Mouse (Mus musculus) Patski (cell line): ENCODE data around the gene Gm853. TPM values are rescaled to one million over a fixed set of nuclear protein-coding genes. Genes with fewer than 3 reads are reported as not detected.

Source experiments
- ATAC-seq: fragments of 100-300 bp; one replicate; pipeline ENCODE4 v1.8.0; 2021
- CTCF ChIA-PET: fragments of 350-600 bp; sonication (Branson Sonifier 250); formaldehyde crosslinking; loops from one replicate; lab custom pipeline; 2022; ENCODE audit warnings: inconsistent platforms; lab: Charles Lee
- POLR2A ChIA-PET: fragments of 350-600 bp; sonication (Branson Sonifier 250); formaldehyde crosslinking; loops from one replicate; lab custom pipeline; 2022; ENCODE audit warnings: antibody characterized with exemption, inconsistent platforms; lab: Charles Lee
- DNase-seq: peaks from one replicate; pipeline ENCODE4 v3.0.0-alpha.2; 2011; ENCODE audit warnings: low read depth, low spot score
- H3K27me3 ChIP-seq: fragments of 371-371 bp; one replicate; pipeline ENCODE4 v1.5.1; 2021
- CTCF ChIP-seq: fragments of 100-300 bp; IDR thresholded peaks from one replicate; pipeline ENCODE4 v1.5.1; 2021
- in situ Hi-C: fragments of 300-500 bp; cut with MboI; formaldehyde crosslinking; loops from 3 replicates; pipeline ENCODE4 v1.11.1; 2018; ENCODE audit warnings: low pct_unique_long_range_greater_than_20kb, mixed read lengths
- polyA plus RNA-seq: library from polyadenylated mRNA; unstranded; gene quantifications from one replicate; pipeline ENCODE4 v1.2.3, GENCODE M21; 2021

Gm853 gene
- 0.03 TPM for polyA plus RNA-seq

GRCm38 (mm10) chr4:130222179-130222578, at the start of gene Gm853:
Gene Gm853 (minus strand): TSS chr4:130222401.
- DNase-seq, result no peak
- POLR2A ChIA-PET, result no interaction called here

GRCm38 (mm10) chr4:130270611-130271347, 48.6 kb upstream of the Gm853 start:
- ChIA-PET POLR2A (no interaction called here), CTCF (no interaction called here)
- TF ChIP-seq CTCF, result no peak
- no peak for ATAC-seq
- H3K27me3 ChIP-seq, result no peaks in the 10 kb centered on the region
- no peak for DNase-seq
- in situ Hi-C loops, result no loop called here

More at GRCm38 (mm10) chr4:130222179-130222578, at the start of gene Gm853:
- in situ Hi-C loops, result no loop called here
- TF ChIP-seq CTCF, result no peak
- H3K27me3 ChIP-seq, result no peaks in the 10 kb centered on the region
- CTCF ChIA-PET, result no interaction called here
- ATAC-seq, result no peak

GRCm38 (mm10) chr4:130270089-130270488, 47.9 kb upstream of the Gm853 start:
- CTCF ChIA-PET, result interaction anchor here (0.6 kb wide), 1 partner anchor 113 kb away, joined by 3 read pairs; no protein-coding TSS in a partner anchor
- no peak for ATAC-seq
- POLR2A ChIA-PET, result no interaction called here
- DNase-seq, result no peak
- H3K27me3 ChIP-seq, result no peaks in the 10 kb centered on the region
- in situ Hi-C loops, result no loop called here
- TF ChIP-seq CTCF, result no peak

- CTCF ChIA-PET, result no interaction called here
- in situ Hi-C loops, result no loop called here
- no peaks in the 10 kb centered on the region for H3K27me3 ChIP-seq
- POLR2A ChIA-PET, result interaction anchor here (0.5 kb wide), 1 partner anchor 36 kb away, joined by 3 read pairs; no protein-coding TSS in a partner anchor
- ATAC-seq (no peak), DNase-seq (no peak)
- no peak for TF ChIP-seq CTCF
Observed at GRCm38 (mm10) chr4:130268736-130269135, 46.5 kb upstream of the Gm853 start.

GRCm38 (mm10) chr4:130267069-130267468, 44.9 kb upstream of the Gm853 start:
- ChIA-PET CTCF (interaction anchor here (1.4 kb wide), 1 partner anchor 25 kb away, joined by 3 read pairs; no protein-coding TSS in a partner anchor), POLR2A (no interaction called here)
- in situ Hi-C loops, result no loop called here
- ATAC-seq (no peak), DNase-seq (no peak)
- no peak for TF ChIP-seq CTCF
- no peaks in the 10 kb centered on the region for H3K27me3 ChIP-seq

GRCm38 (mm10) chr4:130266601-130267000, 44.4 kb upstream of the Gm853 start:
- no peak for TF ChIP-seq CTCF
- CTCF ChIA-PET, result interaction anchor here (1.4 kb wide), 1 partner anchor 26 kb away, joined by 3 read pairs; no protein-coding TSS in a partner anchor
- no peaks in the 10 kb centered on the region for H3K27me3 ChIP-seq
- POLR2A ChIA-PET, result interaction anchor here (0.6 kb wide), 2 partner anchors 11 to 962 kb away, joined by 3 read pairs; no protein-coding TSS in a partner anchor
- ATAC-seq (no peak), DNase-seq (no peak)
- in situ Hi-C loops, result no loop called here

GRCm38 (mm10) chr4:130264698-130265349, 42.6 kb upstream of the Gm853 start:
- TF ChIP-seq CTCF, result no peak
- in situ Hi-C loops, result no loop called here
- CTCF ChIA-PET, result no interaction called here
- POLR2A ChIA-PET, result no interaction called here
- ATAC-seq, result no peak
- DNase-seq, result no peak
- no peaks in the 10 kb centered on the region for H3K27me3 ChIP-seq

- no peak for ATAC-seq
- in situ Hi-C loops, result no loop called here
- POLR2A ChIA-PET, result no interaction called here
Observed at GRCm38 (mm10) chr4:130264131-130264530, 41.9 kb upstream of the Gm853 start.

GRCm38 (mm10) chr4:130260406-130260805, 38.2 kb upstream of the Gm853 start:
- DNase-seq (no peak), ATAC-seq (no peak)
- no peaks in the 10 kb centered on the region for H3K27me3 ChIP-seq
- in situ Hi-C loops, result no loop called here
- POLR2A ChIA-PET, result no interaction called here
- TF ChIP-seq CTCF, result no peak
- CTCF ChIA-PET, result no interaction called here

More at GRCm38 (mm10) chr4:130264131-130264530, 41.9 kb upstream of the Gm853 start:
- no peaks in the 10 kb centered on the region for H3K27me3 ChIP-seq
- CTCF ChIA-PET, result interaction anchor here (1.2 kb wide), 1 partner anchor 18 kb away, joined by 4 read pairs; no protein-coding TSS in a partner anchor
- no peak for TF ChIP-seq CTCF
- DNase-seq, result no peak

GRCm38 (mm10) chr4:130252441-130253157, 30.4 kb upstream of the Gm853 start:
- ChIA-PET POLR2A (no interaction called here), CTCF (interaction anchor here (0.7 to 2.1 kb wide), 2 partner anchors 53 to 55 kb away, joined by 3 to 7 read pairs; no protein-coding TSS in a partner anchor)
- no peak for DNase-seq
- TF ChIP-seq CTCF, result no peak
- no peaks in the 10 kb centered on the region for H3K27me3 ChIP-seq
- in situ Hi-C loops, result no loop called here
- no peak for ATAC-seq
